Mouse (Mus musculus) natural killer cell, adult 2 months (primary cell): ENCODE measurements at regions not wholly inside any gene's neighbourhood (a gene's known extent, or its start where the extent isn't known, plus 50 kb on each side); places are given as distances from the start of the nearest gene placed in this dataset.

Experiments used
- DNase-seq, 2 experiments: peaks; one replicate each; pipeline ENCODE4 v3.0.0; 2022; ENCODE audit warnings: low spot score in 2 of 2

- no peak for DNase-seq
Measured at GRCm38 (mm10) chr5:101120509-101121201, 275.1 kb downstream of the Gpat3 start.

GRCm38 (mm10) chr5:101112151-101112769, 266.7 kb downstream of the Gpat3 start:
- no peak for DNase-seq

- no peak for DNase-seq
Measured at GRCm38 (mm10) chr5:101111619-101112018, 266.1 kb downstream of the Gpat3 start.

GRCm38 (mm10) chr5:101100975-101101699, 255.6 kb downstream of the Gpat3 start:
- DNase-seq, result no peak

- no peak for DNase-seq
Measured at GRCm38 (mm10) chr5:101091027-101091598, 245.6 kb downstream of the Gpat3 start.

GRCm38 (mm10) chr5:101090415-101091026, 245.0 kb downstream of the Gpat3 start:
- no peak for DNase-seq

- DNase-seq, result no peak
Measured at GRCm38 (mm10) chr5:101085199-101085598, 239.7 kb downstream of the Gpat3 start.

- no peak for DNase-seq
Measured at GRCm38 (mm10) chr5:101082611-101083010, 237.1 kb downstream of the Gpat3 start.

GRCm38 (mm10) chr5:101064308-101064707, 218.8 kb downstream of the Gpat3 start:
- no peak for DNase-seq

- DNase-seq, result no peak
Measured at GRCm38 (mm10) chr5:101063254-101063653, 217.7 kb downstream of the Gpat3 start.

GRCm38 (mm10) chr5:101051591-101051990, 206.1 kb downstream of the Gpat3 start:
- no peak for DNase-seq

GRCm38 (mm10) chr5:101040488-101040887, 195.0 kb downstream of the Gpat3 start:
- no peak for DNase-seq

- no peak for DNase-seq
Measured at GRCm38 (mm10) chr5:101032968-101033367, 187.5 kb downstream of the Gpat3 start.

GRCm38 (mm10) chr5:101032147-101032900, 186.8 kb downstream of the Gpat3 start:
- DNase-seq, result no peak

GRCm38 (mm10) chr5:101024796-101025195, 179.3 kb downstream of the Gpat3 start:
- no peak for DNase-seq

- no peak for DNase-seq
Measured at GRCm38 (mm10) chr5:101023784-101024183, 178.3 kb downstream of the Gpat3 start.

GRCm38 (mm10) chr5:101020784-101021183, 175.3 kb downstream of the Gpat3 start:
- peak in 1 of 2 experiments; percentile 2 for DNase-seq

GRCm38 (mm10) chr5:101013844-101014243, 168.3 kb downstream of the Gpat3 start:
- DNase-seq, result no peak

GRCm38 (mm10) chr5:101005216-101005615, 159.7 kb downstream of the Gpat3 start:
- no peak for DNase-seq

- no peak for DNase-seq
Measured at GRCm38 (mm10) chr5:101000436-101000835, 154.9 kb downstream of the Gpat3 start.

GRCm38 (mm10) chr5:100992365-100992764, 146.9 kb downstream of the Gpat3 start:
- no peak for DNase-seq
